Mouse (Mus musculus) CH12.LX (cell line): ENCODE measurements around the gene Slc28a1. TPM values are rescaled to one million over a fixed set of nuclear protein-coding genes. Genes with fewer than 3 reads are reported as not detected.

Experiments
- DNase-seq: peaks from one replicate; pipeline ENCODE4 v3.0.0-alpha.2; 2013; ENCODE audit errors: extremely low read depth
- H3K27ac ChIP-seq: 2 replicates; pipeline ENCODE4 v1.5.1; 2012; ENCODE audit warnings: low read depth, mild to moderate bottlenecking, control low read depth, moderate library complexity; ENCODE audit not compliant: insufficient read depth
- H3K27me3 ChIP-seq: replicated peaks from 2 replicates; pipeline ENCODE3; 2012; ENCODE audit warnings: inconsistent platforms
- H3K36me3 ChIP-seq, 2 experiments: replicated peaks in 1 of 2; 2 replicates each; pipeline versions ENCODE3 to v1.6.1; 2012; ENCODE audit warnings: inconsistent platforms in 1 of 2, low read length in 1 of 2, mild to moderate bottlenecking in 1 of 2, mixed read lengths in 1 of 2, moderate library complexity in 1 of 2; ENCODE audit not compliant: control insufficient read depth in 1 of 2, insufficient read depth in 1 of 2
- H3K4me1 ChIP-seq, 2 experiments: 2 replicates each; pipeline ENCODE4 v1.6.1; 2012; ENCODE audit warnings: inconsistent platforms in 1 of 2, moderate library complexity in 1 of 2; ENCODE audit not compliant: insufficient read depth in 2 of 2, control insufficient read depth in 1 of 2
- H3K4me2 ChIP-seq: 2 replicates; pipeline ENCODE4 v1.6.1; 2012; ENCODE audit warnings: low read depth, mild to moderate bottlenecking, control low read depth; ENCODE audit not compliant: poor library complexity, insufficient read depth, severe bottlenecking
- H3K4me3 ChIP-seq, 3 experiments: fragments of 150-350 bp in 1 of 3; sonication (generic) in 1 of 3; replicated peaks in 1 of 3; 2 replicates each; pipeline versions ENCODE3 to v1.5.1; 2011 to 2012; ENCODE audit warnings: low read depth in 2 of 3, low read length in 2 of 3, mild to moderate bottlenecking in 2 of 3, moderate library complexity in 2 of 3, control low read depth in 1 of 3, improper control_type of control experiment in 1 of 3, inconsistent platforms in 1 of 3, mixed read lengths in 1 of 3; ENCODE audit not compliant: poor library complexity in 1 of 3
- H3K79me2 ChIP-seq: replicated peaks from 2 replicates; pipeline ENCODE4 v1.6.1; 2012; ENCODE audit warnings: mild to moderate bottlenecking, moderate library complexity; ENCODE audit not compliant: control insufficient read depth, poor library complexity, insufficient read depth, severe bottlenecking; ENCODE audit errors: extremely low read depth
- H3K9ac ChIP-seq: 2 replicates; pipeline ENCODE4 v1.6.1; 2012; ENCODE audit warnings: low read depth, mild to moderate bottlenecking, control low read depth, moderate library complexity; ENCODE audit not compliant: insufficient read depth
- H3K9me3 ChIP-seq: replicated peaks from 2 replicates; pipeline ENCODE3; 2012; ENCODE audit warnings: low read length, inconsistent platforms, mixed read lengths
- CHD1 ChIP-seq: IDR thresholded peaks from 2 replicates; pipeline ENCODE4 v1.6.1; 2012; ENCODE audit warnings: low read depth, low read length, improper control_type of control experiment, inconsistent platforms
- CTCF ChIP-seq, 2 experiments: IDR thresholded peaks in 1 of 2; conservative IDR thresholded peaks in 1 of 2; 2 replicates each; pipeline ENCODE4 v1.5.1; 2011 to 2012; ENCODE audit warnings: low read depth in 2 of 2, low read length in 2 of 2, improper control_type of control experiment in 1 of 2, inconsistent platforms in 1 of 2, mild to moderate bottlenecking in 1 of 2, moderate library complexity in 1 of 2
- E2F4 ChIP-seq: IDR thresholded peaks from 2 replicates; pipeline ENCODE4 v1.6.1; 2011; ENCODE audit warnings: low read depth, low read length, improper control_type of control experiment; ENCODE audit not compliant: insufficient replicate concordance
- EP300 ChIP-seq: IDR thresholded peaks from 2 replicates; pipeline ENCODE4 v1.6.1; 2011; ENCODE audit warnings: low read length, improper control_type of control experiment
- ETS1 ChIP-seq: conservative IDR thresholded peaks from 2 replicates; pipeline ENCODE4 v1.6.1; 2012; ENCODE audit warnings: low read depth, mild to moderate bottlenecking, inconsistent platforms, low read length, improper control_type of control experiment, moderate library complexity
- HCFC1 ChIP-seq: IDR thresholded peaks from 2 replicates; pipeline ENCODE4 v1.6.1; 2012; ENCODE audit warnings: low read depth, mild to moderate bottlenecking, inconsistent platforms, low read length, improper control_type of control experiment
- IRF4 ChIP-seq: IDR thresholded peaks from 2 replicates; pipeline ENCODE4 v1.6.1; 2014; ENCODE audit warnings: low read depth, mild to moderate bottlenecking, inconsistent platforms, low read length, improper control_type of control experiment
- JUND ChIP-seq: conservative IDR thresholded peaks from 2 replicates; pipeline ENCODE4 v1.6.1; 2011; ENCODE audit warnings: low read depth, low read length, improper control_type of control experiment
- MAZ ChIP-seq: IDR thresholded peaks from 2 replicates; pipeline ENCODE4 v1.6.1; 2012; ENCODE audit warnings: low read depth, mild to moderate bottlenecking, inconsistent platforms, low read length, improper control_type of control experiment, moderate library complexity
- MEF2A ChIP-seq: IDR thresholded peaks from 2 replicates; pipeline ENCODE4 v1.6.1; 2014; ENCODE audit warnings: low read depth, mild to moderate bottlenecking, inconsistent platforms, low read length, improper control_type of control experiment, borderline replicate concordance
- MXI1 ChIP-seq: IDR thresholded peaks from 2 replicates; pipeline ENCODE4 v1.6.1; 2011; ENCODE audit warnings: mild to moderate bottlenecking, low read depth, low read length, improper control_type of control experiment
- MYC ChIP-seq: IDR thresholded peaks from 2 replicates; pipeline ENCODE4 v1.6.1; 2011; ENCODE audit warnings: low read depth, mild to moderate bottlenecking, improper control_type of control experiment, low read length
- NELFE ChIP-seq: IDR thresholded peaks from 2 replicates; pipeline ENCODE4 v1.6.1; 2011; ENCODE audit warnings: low read depth, low read length, improper control_type of control experiment
- NRF1 ChIP-seq: IDR thresholded peaks from 2 replicates; pipeline ENCODE4 v1.6.1; 2014; ENCODE audit warnings: low read depth, mild to moderate bottlenecking, inconsistent platforms, low read length, improper control_type of control experiment, moderate library complexity
- PAX5 ChIP-seq: IDR thresholded peaks from 2 replicates; pipeline ENCODE4 v1.6.1; 2012; ENCODE audit warnings: low read length, inconsistent platforms, mixed read lengths
- POLR2AphosphoS2 ChIP-seq: IDR thresholded peaks from 2 replicates; pipeline ENCODE4 v1.6.1; 2011; ENCODE audit warnings: low read depth, low read length, improper control_type of control experiment
- RAD21 ChIP-seq: IDR thresholded peaks from 2 replicates; pipeline ENCODE4 v1.6.1; 2011; ENCODE audit warnings: low read depth, mild to moderate bottlenecking, low read length, improper control_type of control experiment, moderate library complexity
- RCOR1 ChIP-seq: conservative IDR thresholded peaks from 2 replicates; pipeline ENCODE4 v1.6.1; 2012; ENCODE audit warnings: low read depth, mild to moderate bottlenecking, inconsistent platforms, low read length, improper control_type of control experiment
- SIN3A ChIP-seq: IDR thresholded peaks from 2 replicates; pipeline ENCODE4 v1.6.1; 2012; ENCODE audit warnings: low read length, improper control_type of control experiment, inconsistent platforms
- TCF12 ChIP-seq: IDR thresholded peaks from 2 replicates; pipeline ENCODE4 v1.6.1; 2014; ENCODE audit warnings: low read depth, mild to moderate bottlenecking, inconsistent platforms, low read length, improper control_type of control experiment
- UBTF ChIP-seq: IDR thresholded peaks from 2 replicates; pipeline ENCODE4 v1.6.1; 2012; ENCODE audit warnings: low read depth, mild to moderate bottlenecking, inconsistent platforms, low read length, improper control_type of control experiment, moderate library complexity
- USF2 ChIP-seq: conservative IDR thresholded peaks from 2 replicates; pipeline ENCODE4 v1.6.1; 2011; ENCODE audit warnings: low read depth, low read length, improper control_type of control experiment
- ZKSCAN1 ChIP-seq: IDR thresholded peaks from 2 replicates; pipeline ENCODE4 v1.6.1; 2012; ENCODE audit warnings: low read depth, inconsistent platforms, low read length, improper control_type of control experiment, borderline replicate concordance
- ZMIZ1 ChIP-seq: IDR thresholded peaks from 2 replicates; pipeline ENCODE4 v1.6.1; 2012; ENCODE audit warnings: low read depth, mild to moderate bottlenecking, inconsistent platforms, low read length, improper control_type of control experiment
- ZNF384 ChIP-seq: IDR thresholded peaks from 2 replicates; pipeline ENCODE4 v1.6.1; 2012; ENCODE audit warnings: low read depth, low read length, improper control_type of control experiment, inconsistent platforms
- dilution Hi-C: fragments of 300-500 bp; cut with MboI; formaldehyde crosslinking; loops from 2 replicates; pipeline ENCODE4 v1.14.3; 2020; ENCODE audit warnings: low sequenced_read_pairs; ENCODE audit not compliant: extremely low pct_unique_long_range_greater_than_20kb, extremely low pct_ligation_motif_present
- in situ Hi-C: fragments of 300-500 bp; cut with MboI; formaldehyde crosslinking; loops from 3 replicates; pipeline ENCODE4 v1.14.3; 2019; ENCODE audit warnings: low sequenced_read_pairs, low pct_ligation_motif_present, low pct_unique_long_range_greater_than_20kb, mixed read lengths
- polyA plus RNA-seq: library from polyadenylated mRNA; unstranded; fragments of >175 nt; gene quantifications from 2 replicates; pipeline ENCODE4 v1.2.1, GENCODE M21; 2012; ENCODE audit warnings: low read depth; ENCODE audit not compliant: insufficient read length
- total RNA-seq, 2 experiments: library from RNA; depleted of rRNA; stranded (reverse); fragments of 300-350 nt in 1 of 2; fragments of >200 nt in 1 of 2; gene quantifications; 2 replicates each; pipeline ENCODE4 v1.2.3; 2012 to 2014

The Slc28a1 gene
- total and polyA plus RNA-seq, 3 experiments = 0.04 to 0.13 TPM; not detected in 1

DNA sequence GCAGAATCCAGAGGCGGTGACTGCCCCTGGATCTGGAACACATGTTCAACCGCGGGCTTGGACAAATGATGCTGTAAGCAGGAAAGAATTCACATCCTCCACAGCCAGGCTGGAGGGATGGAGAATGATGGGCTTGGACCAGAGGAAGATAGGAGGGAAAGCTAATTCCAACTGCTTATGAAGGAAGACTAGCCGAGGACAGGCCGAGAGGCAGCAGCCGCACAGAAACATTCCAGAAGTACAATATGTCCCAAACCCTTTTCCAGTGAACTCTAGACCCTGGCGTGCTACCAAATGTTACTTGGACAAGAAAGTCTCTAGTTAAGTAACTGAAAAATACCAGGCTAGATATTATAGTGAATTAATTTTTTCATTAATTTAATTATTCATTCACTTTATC is 24.5 kb downstream of the Slc28a1 start:
- in situ Hi-C loops = no loop called here
- Histone ChIP-seq H3K4me3 (no peak overlapping the region), H3K9me3 (no peaks in the 10 kb centered on the region), H3K27ac (no peak overlapping the region), H3K9ac (no peak overlapping the region), H3K27me3 (no peaks in the 10 kb centered on the region), H3K79me2 (no peaks in the 10 kb centered on the region), H3K4me1 (peaks cover 2 to 4% of the 10 kb centered on the region in 2 experiments; a peak in 3 of 4 replicates), H3K4me2 (no peak overlapping the region), H3K36me3 (no peaks in the 10 kb centered on the region)
- TF ChIP-seq IRF4 = no peak
- no peak for TF ChIP-seq MXI1
- no peak for TF ChIP-seq RCOR1
- no peak for TF ChIP-seq MEF2A
- no peak for TF ChIP-seq NRF1
- TF ChIP-seq CTCF (conservative IDR thresholded peaks at IDR 0.05 in 1 of 2, IDR thresholded peaks at IDR 0.05 in 1 of 2; ENCODE audit: low read depth in 2 of 2, low read length in 2 of 2) = no peak
- no peak for TF ChIP-seq ZNF384
- no peak for TF ChIP-seq POLR2AphosphoS2
- no peak for TF ChIP-seq MAZ
- no peak for TF ChIP-seq SIN3A
- TF ChIP-seq PAX5 = no peak
- no peak for DNase-seq
- dilution Hi-C loops = no loop called here

DNA sequence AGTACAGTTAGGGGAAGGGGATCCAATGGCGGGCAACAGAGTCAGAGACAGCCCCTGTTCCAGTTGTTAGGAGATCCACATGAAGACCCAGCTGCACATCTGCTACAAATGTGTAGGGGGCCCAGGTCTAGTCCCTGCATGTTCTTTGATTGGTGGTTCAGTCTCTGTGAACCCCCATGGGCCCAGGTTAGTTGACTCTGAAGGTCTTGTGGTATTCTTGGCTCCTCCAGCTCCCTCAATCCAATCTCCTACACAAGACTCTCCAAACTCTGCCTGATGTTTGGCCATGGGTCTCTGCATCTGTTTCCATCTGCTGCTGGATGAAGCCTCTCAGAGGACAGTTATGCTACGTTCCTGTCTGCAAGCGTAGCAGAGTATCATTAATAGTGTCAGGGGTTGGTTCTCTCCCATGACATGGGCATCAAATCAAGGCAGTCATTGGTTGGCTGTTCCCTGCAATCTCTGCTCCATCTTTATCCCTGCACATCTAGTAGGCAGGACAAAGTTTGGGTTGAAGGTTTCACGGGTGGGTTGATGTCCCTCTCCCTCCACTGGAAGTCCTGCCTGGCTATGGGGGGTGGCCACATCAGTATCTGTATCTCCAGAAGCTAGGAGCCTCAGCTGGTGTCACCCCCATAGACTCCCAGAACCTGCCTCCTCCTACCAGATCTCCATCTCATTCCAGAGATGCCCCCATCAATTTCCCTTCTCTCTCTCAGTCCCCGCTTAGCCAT is 25.2 kb downstream of the Slc28a1 start:
- no peak for DNase-seq
- no peaks in the 10 kb centered on the region for H3K36me3 ChIP-seq
- TF ChIP-seq EP300 (no peak), JUND (no peak), PAX5 (no peak), SIN3A (no peak), UBTF (no peak), IRF4 (no peak), ZKSCAN1 (no peak), USF2 (no peak), CHD1 (no peak), ETS1 (no peak), RAD21 (no peak), ZMIZ1 (no peak), HCFC1 (no peak), MYC (no peak), NRF1 (no peak), TCF12 (no peak), NELFE (no peak), MXI1 (no peak), E2F4 (no peak)
- no peak overlapping the region for H3K4me2 ChIP-seq
- in situ Hi-C loops (no loop called here), dilution Hi-C loops (no loop called here)
- no peak overlapping the region for H3K9ac ChIP-seq
- no peak overlapping the region for H3K27ac ChIP-seq
- no peaks in the 10 kb centered on the region for H3K79me2 ChIP-seq
- H3K27me3 ChIP-seq = no peaks in the 10 kb centered on the region
- no peaks in the 10 kb centered on the region for H3K9me3 ChIP-seq
- no peak overlapping the region for H3K4me3 ChIP-seq
- peaks cover 2 to 4% of the 10 kb centered on the region in 2 experiments; a peak in 2 of 4 replicates for H3K4me1 ChIP-seq
